Mouse (Mus musculus): ENCODE data around the gene Capn10. TPM values are rescaled to one million over a fixed set of nuclear protein-coding genes. Genes with fewer than 3 reads are reported as not detected.

Capn10 gene
- polyA plus RNA-seq, 1 experiment = 17.1 TPM

GRCm38 (mm10) chr1:92978645-92979044 lies 44.5 kb downstream of the Capn10 start:
- Histone ChIP-seq H3K27ac (ENCODE audit: insufficient read depth, low read length) (no peak overlapping the region; the same call in 1 of the 2 replicates), H3K4me1 (ENCODE audit: control insufficient read depth, insufficient read depth, low read length) (peaks cover 5% of the 10 kb centered on the region), H3K9me3 (replicated peaks; ENCODE audit: control insufficient read depth, insufficient read depth, low read length, poor library complexity, severe bottlenecking) (no peaks in the 10 kb centered on the region), H3K27me3 (ENCODE audit: control insufficient read depth, insufficient read depth, low read length, poor library complexity, severe bottlenecking) (no peaks in the 10 kb centered on the region), H3K9ac (ENCODE audit: low read depth, poor library complexity, severe bottlenecking) (no peak overlapping the region), H3K4me3 (ENCODE audit: low read depth, low read length) (no peak overlapping the region), H3K36me3 (ENCODE audit: control insufficient read depth, insufficient read depth, low read length, poor library complexity, severe bottlenecking) (no peaks in the 10 kb centered on the region)
- TF ChIP-seq EP300 (IDR thresholded peaks at IDR 0.05; ENCODE audit: insufficient read depth, low read depth, low read length) (peak; percentile 85), CTCF (IDR thresholded peaks at IDR 0.05; ENCODE audit: low read depth, low read length) (no peak)

DNA sequence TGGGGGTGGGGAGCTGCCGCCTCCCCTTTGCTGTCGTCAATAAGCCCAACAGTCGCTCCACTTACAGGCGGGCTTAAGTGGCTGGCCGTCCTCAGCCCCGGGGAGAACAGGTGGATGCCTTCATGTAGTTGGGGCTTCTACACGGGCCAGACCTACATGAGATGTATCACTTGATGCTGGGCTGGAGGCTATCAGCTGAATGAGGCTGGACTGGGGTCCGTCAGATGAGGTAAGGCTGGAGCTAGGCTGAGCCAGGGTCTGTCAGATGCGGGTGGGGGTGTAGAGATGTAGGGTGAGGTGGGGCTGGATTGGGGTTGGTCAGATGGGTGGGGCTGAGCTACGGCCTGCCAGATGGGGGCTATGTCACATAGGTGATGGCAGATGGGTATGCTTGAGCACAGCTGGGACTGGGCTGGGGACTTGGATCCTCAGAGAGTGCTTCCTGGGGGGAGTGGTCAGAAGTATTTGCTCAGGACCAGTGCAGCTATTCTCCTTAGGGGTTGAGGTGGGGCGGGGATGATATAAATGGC lies 45.0 kb downstream of the Capn10 start:
- H3K27ac ChIP-seq (ENCODE audit: insufficient read depth, low read length) = no peak overlapping the region
- H3K27me3 ChIP-seq (ENCODE audit: control insufficient read depth, insufficient read depth, low read length, poor library complexity, severe bottlenecking) = no peaks in the 10 kb centered on the region
- no peaks in the 10 kb centered on the region for H3K36me3 ChIP-seq (ENCODE audit: control insufficient read depth, insufficient read depth, low read length, poor library complexity, severe bottlenecking)
- H3K9me3 ChIP-seq (replicated peaks; ENCODE audit: control insufficient read depth, insufficient read depth, low read length, poor library complexity, severe bottlenecking) = no peaks in the 10 kb centered on the region
- TF ChIP-seq CTCF (IDR thresholded peaks at IDR 0.05; ENCODE audit: low read depth, low read length) (no peak), POLR2A (IDR thresholded peaks at IDR 0.05; ENCODE audit: insufficient read depth, low read length) (no peak), EP300 (IDR thresholded peaks at IDR 0.05; ENCODE audit: insufficient read depth, low read depth, low read length) (no peak)
- H3K9ac ChIP-seq (ENCODE audit: low read depth, poor library complexity, severe bottlenecking) = no peak overlapping the region
- peaks cover 5% of the 10 kb centered on the region for H3K4me1 ChIP-seq (ENCODE audit: control insufficient read depth, insufficient read depth, low read length)
- H3K4me3 ChIP-seq (ENCODE audit: low read depth, low read length) = no peak overlapping the region

GRCm38 (mm10) chr1:92981056-92981845 lies 47.1 kb downstream of the Capn10 start:
- Histone ChIP-seq H3K27me3 (ENCODE audit: control insufficient read depth, insufficient read depth, low read length, poor library complexity, severe bottlenecking) (no peaks in the 10 kb centered on the region), H3K4me1 (ENCODE audit: control insufficient read depth, insufficient read depth, low read length) (peaks cover 5% of the 10 kb centered on the region)

GRCm38 (mm10) chr1:92982931-92983605 lies 48.9 kb downstream of the Capn10 start:
- TF ChIP-seq EP300 (IDR thresholded peaks at IDR 0.05; ENCODE audit: insufficient read depth, low read depth, low read length) (no peak), POLR2A (IDR thresholded peaks at IDR 0.05; ENCODE audit: insufficient read depth, low read length) (no peak), CTCF (IDR thresholded peaks at IDR 0.05; ENCODE audit: low read depth, low read length) (no peak)
- Histone ChIP-seq H3K4me1 (ENCODE audit: control insufficient read depth, insufficient read depth, low read length) (peaks cover 5% of the 10 kb centered on the region), H3K36me3 (ENCODE audit: control insufficient read depth, insufficient read depth, low read length, poor library complexity, severe bottlenecking) (no peaks in the 10 kb centered on the region), H3K9me3 (replicated peaks; ENCODE audit: control insufficient read depth, insufficient read depth, low read length, poor library complexity, severe bottlenecking) (no peaks in the 10 kb centered on the region), H3K9ac (ENCODE audit: low read depth, poor library complexity, severe bottlenecking) (no peak overlapping the region), H3K27me3 (ENCODE audit: control insufficient read depth, insufficient read depth, low read length, poor library complexity, severe bottlenecking) (no peaks in the 10 kb centered on the region), H3K27ac (ENCODE audit: insufficient read depth, low read length) (no peak overlapping the region), H3K4me3 (ENCODE audit: low read depth, low read length) (no peak overlapping the region)

More at GRCm38 (mm10) chr1:92981056-92981845, 47.1 kb downstream of the Capn10 start:
- no peaks in the 10 kb centered on the region for H3K9me3 ChIP-seq (replicated peaks; ENCODE audit: control insufficient read depth, insufficient read depth, low read length, poor library complexity, severe bottlenecking)
- H3K4me3 ChIP-seq (ENCODE audit: low read depth, low read length) = no peak overlapping the region
- no peaks in the 10 kb centered on the region for H3K36me3 ChIP-seq (ENCODE audit: control insufficient read depth, insufficient read depth, low read length, poor library complexity, severe bottlenecking)
- no peak overlapping the region for H3K9ac ChIP-seq (ENCODE audit: low read depth, poor library complexity, severe bottlenecking)
- no peak for TF ChIP-seq CTCF (IDR thresholded peaks at IDR 0.05; ENCODE audit: low read depth, low read length)
- no peak for TF ChIP-seq EP300 (IDR thresholded peaks at IDR 0.05; ENCODE audit: insufficient read depth, low read depth, low read length)
- no peak for TF ChIP-seq POLR2A (IDR thresholded peaks at IDR 0.05; ENCODE audit: insufficient read depth, low read length)
- no peak overlapping the region for H3K27ac ChIP-seq (ENCODE audit: insufficient read depth, low read length)

- Histone ChIP-seq H3K36me3 (ENCODE audit: control insufficient read depth, insufficient read depth, low read length, poor library complexity, severe bottlenecking) (no peaks in the 10 kb centered on the region), H3K9ac (ENCODE audit: low read depth, poor library complexity, severe bottlenecking) (no peak overlapping the region), H3K27ac (ENCODE audit: insufficient read depth, low read length) (no peak overlapping the region), H3K27me3 (ENCODE audit: control insufficient read depth, insufficient read depth, low read length, poor library complexity, severe bottlenecking) (no peaks in the 10 kb centered on the region), H3K4me3 (ENCODE audit: low read depth, low read length) (no peak overlapping the region), H3K9me3 (replicated peaks; ENCODE audit: control insufficient read depth, insufficient read depth, low read length, poor library complexity, severe bottlenecking) (no peaks in the 10 kb centered on the region), H3K4me1 (ENCODE audit: control insufficient read depth, insufficient read depth, low read length) (no peaks in the 10 kb centered on the region)
- no peak for TF ChIP-seq POLR2A (IDR thresholded peaks at IDR 0.05; ENCODE audit: insufficient read depth, low read length)
- no peak for TF ChIP-seq EP300 (IDR thresholded peaks at IDR 0.05; ENCODE audit: insufficient read depth, low read depth, low read length)
- TF ChIP-seq CTCF (IDR thresholded peaks at IDR 0.05; ENCODE audit: low read depth, low read length) = no peak
Measured at GRCm38 (mm10) chr1:92984999-92985398, 50.8 kb downstream of the Capn10 start.

- H3K9ac ChIP-seq (ENCODE audit: low read depth, poor library complexity, severe bottlenecking) = no peak overlapping the region
- H3K9me3 ChIP-seq (replicated peaks; ENCODE audit: control insufficient read depth, insufficient read depth, low read length, poor library complexity, severe bottlenecking) = no peaks in the 10 kb centered on the region
- no peaks in the 10 kb centered on the region for H3K36me3 ChIP-seq (ENCODE audit: control insufficient read depth, insufficient read depth, low read length, poor library complexity, severe bottlenecking)
- H3K4me3 ChIP-seq (ENCODE audit: low read depth, low read length) = no peak overlapping the region
- no peaks in the 10 kb centered on the region for H3K27me3 ChIP-seq (ENCODE audit: control insufficient read depth, insufficient read depth, low read length, poor library complexity, severe bottlenecking)
- no peak overlapping the region for H3K27ac ChIP-seq (ENCODE audit: insufficient read depth, low read length)
- H3K4me1 ChIP-seq (ENCODE audit: control insufficient read depth, insufficient read depth, low read length) = no peaks in the 10 kb centered on the region
- TF ChIP-seq CTCF (IDR thresholded peaks at IDR 0.05; ENCODE audit: low read depth, low read length) (no peak), EP300 (IDR thresholded peaks at IDR 0.05; ENCODE audit: insufficient read depth, low read depth, low read length) (no peak), POLR2A (IDR thresholded peaks at IDR 0.05; ENCODE audit: insufficient read depth, low read length) (no peak)
Measured at GRCm38 (mm10) chr1:92988894-92989293, 54.7 kb downstream of the Capn10 start.

Data from ES-Bruce4 (cell line).